Mouse (Mus musculus) midbrain, embryonic 11.5 days (tissue): ENCODE data around the gene Nav3. TPM values are rescaled to one million over a fixed set of nuclear protein-coding genes. Genes with fewer than 3 reads are reported as not detected.

Experiments
- ATAC-seq: fragments of 200-750 bp; cut with Nextera tagmentation; 2 replicates; pipeline ENCODE4 v1.8.0; 2017; ENCODE audit warnings: moderate TSS enrichment, moderate library complexity; ENCODE audit not compliant: low FRiP score
- DNase-seq: peaks from one replicate; pipeline ENCODE4 v3.0.0; 2015; ENCODE audit warnings: low spot score; ENCODE audit errors: missing footprints
- H3K27ac ChIP-seq: fragments of 300-500 bp; sonication (generic); 2 replicates; pipeline ENCODE4 v1.5.1; 2014; ENCODE audit warnings: low read depth, low read length
- H3K27me3 ChIP-seq: fragments of 300-500 bp; sonication (generic); 2 replicates; pipeline ENCODE4 v1.6.1; 2014; ENCODE audit warnings: mild to moderate bottlenecking, low read length, moderate library complexity, mixed read lengths; ENCODE audit not compliant: control insufficient read depth, insufficient read depth
- H3K36me3 ChIP-seq: fragments of 300-500 bp; sonication (generic); 2 replicates; pipeline ENCODE4 v1.6.1; 2014; ENCODE audit warnings: mild to moderate bottlenecking, low read length, moderate library complexity, mixed read lengths; ENCODE audit not compliant: control insufficient read depth, insufficient read depth
- H3K4me1 ChIP-seq: fragments of 300-500 bp; sonication (generic); 2 replicates; pipeline ENCODE4 v1.6.1; 2014; ENCODE audit warnings: low read length; ENCODE audit not compliant: control insufficient read depth, insufficient read depth
- H3K4me2 ChIP-seq: fragments of 300-500 bp; sonication (generic); 2 replicates; pipeline ENCODE4 v1.6.1; 2014; ENCODE audit warnings: mild to moderate bottlenecking, moderate library complexity
- H3K4me3 ChIP-seq: fragments of 300-500 bp; sonication (generic); 2 replicates; pipeline ENCODE4 v1.5.1; 2014; ENCODE audit warnings: low read depth, low read length
- H3K9ac ChIP-seq: fragments of 300-500 bp; sonication (generic); 2 replicates; pipeline ENCODE4 v1.6.1; 2014; ENCODE audit warnings: low read length
- H3K9me3 ChIP-seq: fragments of 300-500 bp; sonication (generic); 2 replicates; pipeline ENCODE4 v1.6.1; 2016; ENCODE audit warnings: low read length; ENCODE audit not compliant: control insufficient read depth
- WGBS: fragments of 180-500 bp; shearing (Covaris S2); extraction: QIAGEN DNeasy Blood & Tissue Kit; methylation state at CpG from one replicate; pipeline ENCODE4 v1.1.7; 2014; 5-methylcytosine and 5-hydroxymethylcytosine counted together
- polyA plus RNA-seq: library from polyadenylated mRNA; unstranded; fragments of >200 nt; fragmentation: Nextera tagmentation; extraction: Ambion mirVana; gene quantifications from 2 replicates; pipeline ENCODE4 v1.2.1, GENCODE M21; 2014

Nav3 gene
- polyA plus RNA-seq, 1 experiment from 2014 or later, result 7.9 TPM

- Histone ChIP-seq H3K27ac (no peak overlapping the region), H3K9me3 (no peaks in the 10 kb centered on the region), H3K9ac (no peak overlapping the region), H3K4me2 (no peak overlapping the region), H3K36me3 (no peaks in the 10 kb centered on the region), H3K4me1 (no peaks in the 10 kb centered on the region), H3K4me3 (no peak overlapping the region), H3K27me3 (no peaks in the 10 kb centered on the region)
- 68% methylated on average over 6 of the region's 6 CpGs for WGBS
- ATAC-seq (no peak), DNase-seq (no peak)
Measured at GRCm38 (mm10) chr10:110322082-110322632, 133.8 kb downstream of the Nav3 start.

- no peaks in the 10 kb centered on the region for H3K4me1 ChIP-seq
- H3K27ac ChIP-seq, result no peak overlapping the region
- no peaks in the 10 kb centered on the region for H3K36me3 ChIP-seq
- H3K9me3 ChIP-seq, result no peaks in the 10 kb centered on the region; the same call in 1 of the 2 replicates
- DNase-seq (no peak), ATAC-seq (no peak)
- H3K27me3 ChIP-seq, result no peaks in the 10 kb centered on the region
- H3K4me3 ChIP-seq, result no peak overlapping the region
- H3K9ac ChIP-seq, result no peak overlapping the region
- WGBS, result 83% methylated on average over 5 of the region's 5 CpGs
- no peak overlapping the region for H3K4me2 ChIP-seq
Measured at GRCm38 (mm10) chr10:110317275-110317674, 138.7 kb downstream of the Nav3 start.

GRCm38 (mm10) chr10:110314525-110314924 lies 141.5 kb downstream of the Nav3 start:
- 61% methylated on average over 5 of the region's 5 CpGs for WGBS
- Histone ChIP-seq H3K4me1 (no peaks in the 10 kb centered on the region), H3K27ac (no peak overlapping the region), H3K9ac (no peak overlapping the region), H3K27me3 (no peaks in the 10 kb centered on the region), H3K4me2 (no peak overlapping the region), H3K4me3 (no peak overlapping the region), H3K36me3 (no peaks in the 10 kb centered on the region), H3K9me3 (no peaks in the 10 kb centered on the region; the same call in 1 of the 2 replicates)
- no peak for ATAC-seq
- DNase-seq, result no peak

- Histone ChIP-seq H3K4me1 (no peaks in the 10 kb centered on the region), H3K27ac (no peak overlapping the region), H3K4me2 (no peak overlapping the region), H3K9ac (no peak overlapping the region), H3K36me3 (no peaks in the 10 kb centered on the region), H3K9me3 (no peaks in the 10 kb centered on the region; the same call in 1 of the 2 replicates), H3K4me3 (no peak overlapping the region), H3K27me3 (no peaks in the 10 kb centered on the region)
- DNase-seq (no peak), ATAC-seq (no peak)
- 86% methylated on average over 7 of the region's 7 CpGs for WGBS
Measured at GRCm38 (mm10) chr10:110313959-110314358, 142.0 kb downstream of the Nav3 start.

GRCm38 (mm10) chr10:110309511-110309910 lies 146.5 kb downstream of the Nav3 start:
- no peaks in the 10 kb centered on the region; the same call in 1 of the 2 replicates for H3K9me3 ChIP-seq
- no peaks in the 10 kb centered on the region for H3K4me1 ChIP-seq
- H3K36me3 ChIP-seq, result no peaks in the 10 kb centered on the region
- no peak overlapping the region for H3K27ac ChIP-seq
- H3K9ac ChIP-seq, result no peak overlapping the region
- ATAC-seq (no peak), DNase-seq (peak; percentile 6)
- no peak overlapping the region for H3K4me2 ChIP-seq
- 89% methylated on average over 4 of the region's 4 CpGs for WGBS
- H3K27me3 ChIP-seq, result no peaks in the 10 kb centered on the region
- H3K4me3 ChIP-seq, result no peak overlapping the region

- Histone ChIP-seq H3K27me3 (no peaks in the 10 kb centered on the region), H3K36me3 (no peaks in the 10 kb centered on the region), H3K9ac (no peak overlapping the region), H3K4me1 (no peaks in the 10 kb centered on the region), H3K9me3 (no peaks in the 10 kb centered on the region), H3K27ac (no peak overlapping the region), H3K4me2 (no peak overlapping the region), H3K4me3 (no peak overlapping the region)
- peak; percentile 14 for DNase-seq
- WGBS, result 86% methylated on average over 5 of the region's 5 CpGs
- ATAC-seq, result no peak
Measured at GRCm38 (mm10) chr10:110305609-110306008, 150.4 kb downstream of the Nav3 start.

GRCm38 (mm10) chr10:110290016-110290623 lies 165.9 kb downstream of the Nav3 start:
- no peaks in the 10 kb centered on the region for H3K27me3 ChIP-seq
- no peaks in the 10 kb centered on the region for H3K36me3 ChIP-seq
- DNase-seq (no peak), ATAC-seq (no peak)
- H3K4me1 ChIP-seq, result no peaks in the 10 kb centered on the region
- no peaks in the 10 kb centered on the region for H3K9me3 ChIP-seq
- WGBS, result 91% methylated on average over 10 of the region's 10 CpGs
- H3K27ac ChIP-seq, result no peak overlapping the region
- no peak overlapping the region for H3K9ac ChIP-seq
- no peak overlapping the region for H3K4me3 ChIP-seq
- H3K4me2 ChIP-seq, result no peak overlapping the region

GRCm38 (mm10) chr10:110283879-110284278 lies 172.1 kb downstream of the Nav3 start:
- no peaks in the 10 kb centered on the region for H3K36me3 ChIP-seq
- H3K4me2 ChIP-seq, result no peak overlapping the region
- no peak for ATAC-seq
- H3K9me3 ChIP-seq, result no peaks in the 10 kb centered on the region
- H3K27ac ChIP-seq, result no peak overlapping the region
- no peak overlapping the region for H3K9ac ChIP-seq
- no peaks in the 10 kb centered on the region for H3K4me1 ChIP-seq
- no peaks in the 10 kb centered on the region for H3K27me3 ChIP-seq
- no peak for DNase-seq
- 84% methylated on average over 3 of the region's 3 CpGs for WGBS
- H3K4me3 ChIP-seq, result no peak overlapping the region

GRCm38 (mm10) chr10:110272818-110273217 lies 183.2 kb downstream of the Nav3 start:
- no peak overlapping the region for H3K27ac ChIP-seq
- WGBS, result 92% methylated on average over 2 of the region's 2 CpGs
- H3K27me3 ChIP-seq, result no peaks in the 10 kb centered on the region
- DNase-seq (no peak), ATAC-seq (no peak)
- no peaks in the 10 kb centered on the region for H3K9me3 ChIP-seq
- H3K36me3 ChIP-seq, result no peaks in the 10 kb centered on the region
- H3K4me1 ChIP-seq, result no peaks in the 10 kb centered on the region
- no peak overlapping the region for H3K9ac ChIP-seq
- H3K4me2 ChIP-seq, result no peak overlapping the region
- H3K4me3 ChIP-seq, result no peak overlapping the region
